Mouse (Mus musculus) lung, embryonic 16.5 days (tissue): Measurements from ENCODE around the gene Usp7. TPM values are rescaled to one million over a fixed set of nuclear protein-coding genes. Genes with fewer than 3 reads are reported as not detected.

ENCODE experiments used
- ATAC-seq: fragments of 200-750 bp; cut with Nextera tagmentation; 2 replicates; pipeline ENCODE4 v1.8.0; 2017; ENCODE audit warnings: low read depth, mild to moderate bottlenecking, moderate library complexity
- H3K27ac ChIP-seq: fragments of 300-500 bp; sonication (generic); 2 replicates; pipeline ENCODE4 v1.5.1; 2014; ENCODE audit warnings: mild to moderate bottlenecking, control low read depth, low read length
- H3K27me3 ChIP-seq: fragments of 300-500 bp; sonication (generic); 2 replicates; pipeline ENCODE4 v1.6.1; 2014; ENCODE audit warnings: low read depth, low read length, mixed read lengths; ENCODE audit not compliant: control insufficient read depth, insufficient read depth
- H3K36me3 ChIP-seq: fragments of 300-500 bp; sonication (generic); 2 replicates; pipeline ENCODE4 v1.6.1; 2014; ENCODE audit warnings: low read length; ENCODE audit not compliant: control insufficient read depth, insufficient read depth
- H3K4me1 ChIP-seq: fragments of 300-500 bp; sonication (generic); replicated peaks from 2 replicates; pipeline ENCODE4 v1.6.1; 2014; ENCODE audit warnings: low read length, mixed read lengths; ENCODE audit not compliant: control insufficient read depth, insufficient read depth
- H3K4me2 ChIP-seq: fragments of 300-500 bp; sonication (generic); 2 replicates; pipeline ENCODE4 v1.6.1; 2014; ENCODE audit warnings: low read depth, low read length, control low read depth
- H3K4me3 ChIP-seq: fragments of 300-500 bp; sonication (generic); 2 replicates; pipeline ENCODE4 v1.5.1; 2014; ENCODE audit warnings: mild to moderate bottlenecking, low read length, control low read depth
- H3K9ac ChIP-seq: fragments of 300-500 bp; sonication (generic); 2 replicates; pipeline ENCODE4 v1.6.1; 2014; ENCODE audit warnings: low read length, control low read depth
- H3K9me3 ChIP-seq: fragments of 300-500 bp; sonication (generic); 2 replicates; pipeline ENCODE4 v1.6.1; 2016; ENCODE audit warnings: low read length; ENCODE audit not compliant: control insufficient read depth
- WGBS: fragments of 180-500 bp; shearing (Covaris S2); extraction: QIAGEN DNeasy Blood & Tissue Kit; methylation state at CpG from one replicate; pipeline ENCODE4 v1.1.7; 2014; 5-methylcytosine and 5-hydroxymethylcytosine counted together
- polyA plus RNA-seq: library from polyadenylated mRNA; unstranded; fragments of >200 nt; fragmentation: Nextera tagmentation; extraction: Ambion mirVana; gene quantifications from 2 replicates; pipeline ENCODE4 v1.2.1, GENCODE M21; 2015

Gene Usp7
- polyA plus RNA-seq, 1 experiment from 2014 or later, result 23.1 TPM

DNA sequence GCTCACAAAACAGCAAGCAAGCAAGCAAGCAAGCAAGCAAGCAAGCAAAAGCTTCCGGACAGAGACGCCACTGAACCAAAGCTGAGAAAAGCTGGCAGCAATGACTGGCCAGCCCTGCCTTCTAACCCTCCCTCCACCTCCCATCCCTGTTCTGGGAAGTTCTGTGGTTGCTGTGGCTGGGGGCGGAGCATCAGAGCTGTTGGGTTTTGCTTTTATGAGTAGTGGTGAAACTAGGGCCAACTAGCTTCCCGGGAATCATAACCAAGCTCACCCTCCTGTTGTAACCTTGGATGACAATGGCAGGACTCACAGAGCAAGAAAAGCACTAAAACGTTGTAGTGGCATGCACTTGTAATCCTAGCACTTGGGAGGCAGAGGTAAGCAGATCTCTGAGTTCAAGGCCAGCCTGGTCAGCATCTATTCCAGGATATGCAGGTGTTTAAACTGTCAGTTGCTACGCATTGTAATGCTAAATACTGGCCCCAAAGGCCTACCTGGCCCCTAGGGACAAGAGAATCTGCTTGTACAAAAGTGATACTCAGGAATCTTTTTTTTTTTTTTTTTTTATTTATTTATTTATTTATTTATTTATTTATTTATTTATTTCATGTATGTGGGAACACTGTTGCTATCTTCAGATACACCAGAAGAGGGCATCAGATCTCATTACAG lies 43.8 kb downstream of the Usp7 start:
- no peak overlapping the region for H3K27ac ChIP-seq
- H3K4me2 ChIP-seq, result no peak overlapping the region
- no peaks in the 10 kb centered on the region for H3K9me3 ChIP-seq
- H3K4me1 ChIP-seq, result no peaks in the 10 kb centered on the region
- no peak overlapping the region for H3K9ac ChIP-seq
- no peak for ATAC-seq
- no peak overlapping the region for H3K4me3 ChIP-seq
- WGBS, result 73% methylated on average over 6 of the region's 6 CpGs
- H3K27me3 ChIP-seq, result no peaks in the 10 kb centered on the region
- no peaks in the 10 kb centered on the region for H3K36me3 ChIP-seq

DNA sequence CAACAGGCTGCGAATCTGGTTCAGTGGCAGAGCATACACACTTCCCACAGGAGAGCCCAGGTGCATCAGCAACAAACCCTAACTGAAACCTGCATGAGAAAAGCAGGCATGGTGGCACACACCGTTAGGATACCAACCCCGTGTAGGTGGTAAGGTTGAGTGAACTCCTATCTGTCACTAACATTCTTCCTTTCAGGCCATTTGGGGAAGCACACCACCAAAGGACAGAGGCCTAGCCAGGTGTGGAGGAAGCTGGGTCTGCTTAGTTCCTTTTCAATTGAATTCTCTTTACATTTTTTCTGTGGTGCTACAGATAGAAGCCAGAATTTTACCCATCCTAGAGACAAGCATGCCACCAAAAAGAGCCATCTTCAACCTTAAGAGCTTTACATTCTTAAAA lies 44.3 kb downstream of the Usp7 start:
- no peaks in the 10 kb centered on the region for H3K9me3 ChIP-seq
- H3K4me1 ChIP-seq, result no peaks in the 10 kb centered on the region
- H3K4me2 ChIP-seq, result no peak overlapping the region
- no peak overlapping the region for H3K27ac ChIP-seq
- H3K9ac ChIP-seq, result no peak overlapping the region
- H3K27me3 ChIP-seq, result no peaks in the 10 kb centered on the region
- no peaks in the 10 kb centered on the region for H3K36me3 ChIP-seq
- 76% methylated on average over 3 of the region's 3 CpGs for WGBS
- H3K4me3 ChIP-seq, result no peak overlapping the region
- no peak for ATAC-seq

DNA sequence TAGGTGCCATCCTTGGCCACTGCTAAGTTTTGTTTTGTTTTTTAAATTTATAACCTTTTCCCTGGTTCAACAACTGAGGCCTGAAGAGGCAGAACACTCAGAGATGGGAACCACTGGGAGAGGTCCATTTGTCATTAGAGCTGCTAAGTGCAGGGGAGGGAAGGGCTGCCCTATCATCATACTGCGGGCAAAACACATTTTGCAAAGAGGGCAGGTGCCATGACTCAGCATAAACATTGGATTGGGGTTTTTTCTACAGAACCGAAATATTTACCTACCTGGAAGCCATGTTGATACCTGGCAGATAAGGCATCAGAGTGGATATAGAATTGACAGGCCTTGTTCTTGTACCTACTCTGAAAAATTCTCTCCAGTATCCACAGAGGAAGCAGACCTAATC lies 45.6 kb downstream of the Usp7 start:
- no peak overlapping the region for H3K9ac ChIP-seq
- H3K4me3 ChIP-seq, result no peak overlapping the region
- H3K4me2 ChIP-seq, result no peak overlapping the region
- ATAC-seq, result no peak
- H3K4me1 ChIP-seq, result no peaks in the 10 kb centered on the region
- H3K27me3 ChIP-seq, result no peaks in the 10 kb centered on the region
- no peaks in the 10 kb centered on the region for H3K9me3 ChIP-seq
- H3K27ac ChIP-seq, result no peak overlapping the region
- WGBS, result 54% methylated on average over 2 of the region's 2 CpGs
- no peaks in the 10 kb centered on the region for H3K36me3 ChIP-seq

DNA sequence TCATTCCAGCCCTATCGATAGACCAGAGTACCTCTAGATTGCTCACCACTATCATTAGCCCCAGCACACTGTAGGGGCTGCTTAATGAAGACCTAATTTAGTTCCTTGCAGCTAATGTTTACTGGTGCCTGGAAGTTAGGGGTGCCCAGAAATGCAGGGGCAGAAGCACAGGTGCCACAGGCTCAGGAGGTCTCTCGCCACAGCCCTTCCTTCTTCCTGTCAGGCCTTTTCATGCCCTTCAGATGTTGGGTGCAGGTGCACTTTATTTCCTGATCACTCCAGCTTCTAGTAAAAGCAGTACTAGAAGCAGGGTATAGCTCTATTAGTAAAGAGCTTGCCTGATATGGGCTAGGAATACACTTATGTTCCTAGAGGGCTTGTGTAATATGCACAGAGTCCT lies 46.4 kb downstream of the Usp7 start:
- ATAC-seq, result no peak
- Histone ChIP-seq H3K4me2 (no peak overlapping the region), H3K9ac (no peak overlapping the region), H3K27ac (no peak overlapping the region), H3K9me3 (no peaks in the 10 kb centered on the region), H3K4me1 (no peaks in the 10 kb centered on the region), H3K36me3 (no peaks in the 10 kb centered on the region), H3K4me3 (no peak overlapping the region), H3K27me3 (no peaks in the 10 kb centered on the region)
- WGBS, result 82% methylated on average over 2 of the region's 2 CpGs

DNA sequence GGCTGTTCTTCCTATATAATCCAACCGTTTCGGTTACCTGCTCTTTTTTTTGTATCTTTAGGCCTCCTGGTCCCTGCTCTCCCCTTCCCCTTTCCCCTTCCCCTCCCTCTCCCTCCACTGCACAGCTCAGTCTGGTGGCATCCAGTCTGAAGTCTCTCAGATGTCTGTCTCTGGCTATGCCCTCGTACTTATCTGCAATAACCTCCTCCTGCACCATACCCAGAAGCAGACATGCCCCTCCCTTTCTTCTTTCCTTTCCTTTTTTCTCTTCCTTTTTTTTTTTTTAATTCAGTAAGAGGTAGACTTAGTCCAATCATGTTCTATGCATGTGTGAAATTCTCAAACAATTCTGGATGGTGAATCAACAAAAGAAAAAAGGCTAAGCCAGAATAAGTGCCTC lies 48.1 kb downstream of the Usp7 start:
- 73% methylated on average over 3 of the region's 3 CpGs for WGBS
- no peak for ATAC-seq
- Histone ChIP-seq H3K36me3 (no peaks in the 10 kb centered on the region), H3K27ac (no peak overlapping the region), H3K4me1 (no peaks in the 10 kb centered on the region), H3K9ac (no peak overlapping the region), H3K9me3 (no peaks in the 10 kb centered on the region), H3K27me3 (no peaks in the 10 kb centered on the region), H3K4me3 (no peak overlapping the region), H3K4me2 (no peak overlapping the region)

DNA sequence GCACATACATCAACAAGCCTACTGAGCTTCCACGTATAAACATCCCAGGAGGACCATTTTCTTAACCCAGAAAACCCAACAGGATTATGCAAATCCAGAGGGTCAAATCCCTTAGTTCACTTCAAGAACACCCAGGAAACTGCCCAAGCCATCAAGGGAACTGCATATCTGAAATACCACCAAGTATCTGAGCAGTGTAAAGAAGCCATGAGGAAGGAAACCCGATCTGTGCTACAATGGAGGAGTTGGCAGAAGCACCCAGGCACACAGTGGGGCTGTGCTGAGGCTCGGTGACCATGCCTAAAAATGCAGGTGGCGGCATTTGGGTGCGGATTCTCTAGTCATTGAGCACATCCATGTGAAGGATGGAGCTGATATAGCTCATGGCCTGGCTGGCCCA lies 50.4 kb downstream of the Usp7 start:
- H3K4me2 ChIP-seq, result no peak overlapping the region
- H3K4me1 ChIP-seq, result 0 out of 2 replicates have a peak, but pooled peaks cover 3% of the 10 kb centered on the region
- no peaks in the 10 kb centered on the region for H3K27me3 ChIP-seq
- H3K36me3 ChIP-seq, result no peaks in the 10 kb centered on the region
- no peak overlapping the region for H3K9ac ChIP-seq
- no peaks in the 10 kb centered on the region for H3K9me3 ChIP-seq
- WGBS, result 61% methylated on average over 5 of the region's 5 CpGs
- H3K27ac ChIP-seq, result no peak overlapping the region
- no peak overlapping the region for H3K4me3 ChIP-seq
- ATAC-seq, result no peak

DNA sequence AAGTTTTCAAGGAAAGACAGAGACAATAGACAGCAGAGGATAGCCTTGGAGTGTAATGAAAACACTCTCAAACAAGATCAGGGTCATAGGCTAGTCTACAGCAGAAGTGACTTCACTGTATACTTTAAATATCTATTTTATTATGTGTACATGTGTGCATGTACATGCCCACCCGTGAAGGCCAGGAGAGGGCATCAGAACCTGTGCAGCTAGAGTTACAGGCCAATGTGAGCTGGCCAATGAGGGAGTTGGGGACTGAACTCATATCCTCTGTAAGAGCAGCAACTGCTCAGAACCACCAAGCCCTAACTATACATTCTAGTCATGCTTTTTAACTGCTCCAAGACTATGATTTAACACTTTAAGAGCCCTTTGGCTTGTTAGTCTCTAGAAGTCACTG lies 51.0 kb downstream of the Usp7 start:
- H3K4me2 ChIP-seq, result no peak overlapping the region
- WGBS, result 39% methylated on average over 1 of the region's 1 CpGs
- H3K27me3 ChIP-seq, result no peaks in the 10 kb centered on the region
- no peaks in the 10 kb centered on the region for H3K36me3 ChIP-seq
- H3K9ac ChIP-seq, result no peak overlapping the region
- H3K27ac ChIP-seq, result no peak overlapping the region
- H3K4me1 ChIP-seq, result peaks cover 9% of the 10 kb centered on the region
- H3K9me3 ChIP-seq, result no peaks in the 10 kb centered on the region
- no peak overlapping the region for H3K4me3 ChIP-seq
- no peak for ATAC-seq

DNA sequence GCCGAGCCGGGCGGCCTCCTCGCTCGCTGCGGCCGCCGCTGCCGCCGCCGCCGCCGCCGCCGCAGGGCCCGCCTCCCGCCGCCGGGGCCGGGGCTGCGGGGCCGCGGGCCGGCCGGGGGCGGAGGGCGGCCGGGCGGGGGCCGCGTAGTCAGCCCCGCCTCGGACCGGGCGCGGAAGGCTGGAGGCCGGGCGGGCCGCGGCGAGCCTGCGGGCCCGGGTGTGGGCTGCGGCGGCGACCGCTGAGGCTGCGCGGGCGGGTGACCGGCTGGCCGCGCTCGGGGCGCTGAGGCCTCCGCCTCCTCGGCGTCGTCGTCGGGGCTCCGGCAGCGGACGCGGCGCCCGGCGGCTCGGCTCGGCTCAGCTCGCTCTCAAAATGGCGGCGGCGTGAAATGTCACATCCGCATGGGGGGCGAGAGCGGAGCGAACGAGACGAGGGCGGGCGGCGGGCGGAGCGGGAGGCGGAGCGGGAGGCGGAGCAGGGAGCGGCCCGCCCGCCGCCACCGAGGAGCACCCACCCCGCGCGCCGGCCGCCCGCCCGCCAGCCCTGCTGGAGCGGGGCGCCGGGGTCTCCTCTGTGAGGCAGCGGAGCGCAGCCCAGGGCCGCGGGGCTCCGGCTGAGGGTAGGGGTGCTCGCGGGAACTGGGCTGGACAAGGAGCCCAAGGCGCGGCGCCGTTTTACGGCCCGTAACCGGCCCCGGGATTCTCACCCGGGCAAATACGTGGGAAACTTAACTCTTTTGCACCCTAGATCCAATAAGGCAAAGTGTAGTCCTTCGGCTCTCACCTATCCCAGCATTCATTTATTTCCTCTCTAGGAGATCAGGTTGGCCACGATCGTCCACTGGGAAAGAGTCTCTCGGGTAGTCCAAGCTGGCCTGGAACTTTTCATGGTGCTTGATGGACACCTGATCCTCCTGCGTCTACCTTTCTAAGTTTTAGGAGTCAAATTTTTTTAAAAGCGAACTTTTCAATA lies 53.3 kb downstream of the Usp7 start:
- Histone ChIP-seq H3K4me1 (peaks cover 28% of the 10 kb centered on the region), H3K27me3 (no peaks in the 10 kb centered on the region), H3K27ac (peak overlapping the region; percentile 94), H3K36me3 (no peaks in the 10 kb centered on the region), H3K4me3 (peak overlapping the region; percentile 99), H3K9me3 (no peaks in the 10 kb centered on the region), H3K9ac (peak overlapping the region; percentile 94), H3K4me2 (peak overlapping the region; percentile 81)
- peak; percentile 96 for ATAC-seq
- WGBS, result 2% methylated on average over 55 of the region's 126 CpGs
